Mouse (Mus musculus): ENCODE results near the gene Nop2. TPM values are rescaled to one million over a fixed set of nuclear protein-coding genes. Genes with fewer than 3 reads are reported as not detected.

Gene Nop2
- total RNA-seq, 4 experiments from 2014 or later: 41.6 to 48.8 (median 43.4) TPM

DNA sequence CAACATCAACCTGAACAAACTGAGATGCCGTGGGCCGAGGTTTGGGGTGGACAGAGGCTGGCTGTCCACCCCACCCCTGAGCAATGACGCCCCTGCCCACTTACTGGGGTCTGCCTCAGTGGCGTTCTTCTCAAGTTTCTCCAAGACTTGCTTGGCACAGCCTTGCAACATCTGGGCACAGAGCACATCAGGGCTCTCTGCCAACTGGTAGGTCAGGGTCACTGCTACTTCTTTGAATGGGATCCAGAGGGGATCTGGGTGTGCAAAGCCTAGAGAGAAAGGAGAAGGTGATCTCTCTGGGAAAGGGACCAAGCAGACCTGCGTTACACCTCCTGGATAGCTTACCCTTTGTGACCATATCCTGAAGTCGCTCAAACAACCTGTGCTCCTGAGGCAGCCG lies 41.5 kb downstream of the Nop2 start:
- DNase-seq: peak; percentile 71

DNA sequence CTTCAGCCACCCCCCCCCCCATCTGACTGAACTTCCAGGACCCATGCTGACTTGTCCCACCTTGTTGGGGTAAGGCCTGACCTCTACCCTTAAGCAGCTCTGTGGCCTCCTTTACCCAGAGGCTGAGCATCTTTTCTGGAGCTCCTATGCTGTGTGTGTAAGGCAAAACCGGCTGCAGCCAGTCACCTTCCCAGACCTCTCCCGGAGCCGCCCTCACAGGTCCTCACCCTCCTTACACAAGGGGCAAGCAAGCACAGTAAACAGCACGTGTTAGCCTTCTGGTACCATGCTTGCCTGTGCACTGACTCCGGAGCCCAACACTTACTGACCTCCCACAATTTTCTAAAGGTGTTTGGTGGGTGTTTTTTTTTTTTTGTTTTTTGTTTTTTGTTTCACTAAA lies 43.8 kb downstream of the Nop2 start:
- DNase-seq: no peak

DNA sequence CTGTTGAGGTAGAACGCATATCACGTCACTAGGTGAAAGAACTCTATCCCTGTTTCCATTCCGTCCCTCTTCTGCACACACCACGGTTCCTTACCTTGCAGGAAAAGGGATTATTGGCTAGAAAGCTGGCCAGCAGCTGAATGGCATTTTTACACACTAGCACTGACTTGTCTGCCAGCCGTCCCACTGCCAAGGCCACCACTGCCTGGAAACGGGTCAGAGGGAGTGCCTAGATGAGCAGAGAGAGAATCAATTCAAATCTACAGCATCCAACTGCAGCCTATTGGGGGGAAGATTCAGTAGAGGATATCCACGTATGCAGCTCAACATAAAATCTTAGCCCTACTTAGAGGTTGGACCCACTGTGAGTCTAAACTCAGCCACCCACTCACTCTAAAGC lies 47.9 kb downstream of the Nop2 start:
- DNase-seq: no peak

DNA sequence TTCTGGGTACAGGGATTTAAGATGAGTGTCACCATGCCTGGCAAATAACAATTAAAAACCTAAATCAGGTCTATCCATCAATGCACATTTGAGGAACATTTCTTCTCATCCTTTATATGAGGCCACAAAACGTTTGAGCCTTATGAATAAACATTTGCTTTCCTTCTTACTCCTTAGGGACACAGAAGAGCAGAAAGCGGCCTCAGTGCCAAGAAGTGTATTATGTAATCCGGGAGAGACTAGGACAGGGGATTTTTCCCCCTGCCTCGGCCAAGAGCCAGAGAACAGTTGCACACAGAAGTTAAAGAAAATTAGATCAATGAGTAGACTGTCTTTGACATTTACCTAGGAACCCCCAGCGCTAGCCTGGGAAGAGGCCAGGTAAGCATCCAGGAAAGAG lies 50.4 kb downstream of the Nop2 start:
- DNase-seq: no peak

DNA sequence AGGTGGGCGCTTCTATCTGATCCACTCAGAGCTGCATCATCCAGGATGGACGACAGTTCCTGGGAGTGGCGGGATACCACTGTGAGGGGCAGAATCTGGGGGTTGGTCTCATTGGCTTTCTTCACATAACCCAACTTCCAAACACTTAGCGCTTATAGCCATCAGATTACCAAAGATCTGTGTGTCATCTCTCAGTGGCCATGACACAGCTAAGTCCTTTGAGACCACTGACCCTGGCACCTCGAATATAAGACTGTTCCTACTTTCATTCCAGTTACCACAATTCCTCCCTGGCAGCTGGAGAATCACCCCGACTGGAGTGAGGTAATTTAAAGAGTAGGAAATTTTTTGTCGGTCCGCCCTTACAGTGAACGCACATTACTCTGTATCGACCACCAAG lies 54.5 kb downstream of the Nop2 start:
- DNase-seq: no peak

DNA sequence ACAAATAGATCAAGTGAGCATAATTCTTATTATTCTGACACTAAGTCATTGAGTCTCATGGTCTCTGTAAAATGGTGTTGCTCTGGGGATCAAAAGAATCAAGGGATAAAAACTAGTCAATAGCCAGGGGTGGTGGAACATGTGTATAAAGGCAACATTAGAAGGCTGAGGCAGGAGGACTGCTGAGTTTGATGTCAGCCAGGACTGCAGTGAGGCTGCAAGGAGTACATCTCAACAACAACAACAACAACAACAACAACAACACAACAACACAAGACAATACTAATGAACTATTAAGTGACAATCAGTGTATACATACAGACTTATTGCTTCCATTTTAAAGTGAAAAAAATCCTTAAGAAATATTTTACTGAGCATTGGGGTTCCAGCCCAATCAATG lies 59.1 kb downstream of the Nop2 start:
- DNase-seq: no peak

DNA sequence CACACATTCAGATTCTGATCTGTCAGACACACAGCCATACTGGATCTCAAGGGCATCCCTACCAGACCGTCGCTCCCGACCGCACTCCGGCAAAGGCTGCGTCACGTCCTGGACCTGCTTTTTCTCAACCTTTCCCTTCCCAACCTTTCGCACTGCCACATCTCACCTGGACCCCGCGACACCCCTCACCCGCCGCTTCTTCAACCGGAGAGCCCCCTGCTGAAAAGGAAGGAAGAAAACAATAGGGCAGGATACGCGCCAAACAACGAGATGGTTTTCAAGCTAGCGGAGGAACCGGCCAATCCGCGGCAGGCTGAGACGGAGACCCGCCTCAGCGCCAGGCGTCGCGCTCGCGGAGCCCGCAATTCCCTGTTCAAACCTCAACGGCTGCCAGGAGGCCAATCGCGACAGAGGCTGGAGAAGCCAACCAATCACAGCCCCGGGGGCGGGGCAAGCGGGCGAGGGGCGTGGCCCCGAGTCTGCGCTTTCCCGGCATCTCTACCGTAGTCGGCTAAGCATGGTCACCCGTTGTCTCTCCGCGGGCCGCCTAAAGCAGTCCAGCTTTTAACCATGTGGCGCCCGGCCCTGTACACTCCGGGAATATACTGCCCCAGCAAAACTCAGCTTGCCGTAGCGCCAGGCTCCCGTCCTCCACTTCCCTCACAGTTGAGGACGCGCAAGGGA lies 59.8 kb downstream of the Nop2 start, which contains the start of the genes Ncapd2 and Mrpl51:
TSS of gene Ncapd2 (minus strand) at position 370 of the 684 bp plus-strand sequence.
TSS of gene Mrpl51 (plus strand) at position 470 of the 684 bp plus-strand sequence.
- peak; percentile 95 for DNase-seq

DNA sequence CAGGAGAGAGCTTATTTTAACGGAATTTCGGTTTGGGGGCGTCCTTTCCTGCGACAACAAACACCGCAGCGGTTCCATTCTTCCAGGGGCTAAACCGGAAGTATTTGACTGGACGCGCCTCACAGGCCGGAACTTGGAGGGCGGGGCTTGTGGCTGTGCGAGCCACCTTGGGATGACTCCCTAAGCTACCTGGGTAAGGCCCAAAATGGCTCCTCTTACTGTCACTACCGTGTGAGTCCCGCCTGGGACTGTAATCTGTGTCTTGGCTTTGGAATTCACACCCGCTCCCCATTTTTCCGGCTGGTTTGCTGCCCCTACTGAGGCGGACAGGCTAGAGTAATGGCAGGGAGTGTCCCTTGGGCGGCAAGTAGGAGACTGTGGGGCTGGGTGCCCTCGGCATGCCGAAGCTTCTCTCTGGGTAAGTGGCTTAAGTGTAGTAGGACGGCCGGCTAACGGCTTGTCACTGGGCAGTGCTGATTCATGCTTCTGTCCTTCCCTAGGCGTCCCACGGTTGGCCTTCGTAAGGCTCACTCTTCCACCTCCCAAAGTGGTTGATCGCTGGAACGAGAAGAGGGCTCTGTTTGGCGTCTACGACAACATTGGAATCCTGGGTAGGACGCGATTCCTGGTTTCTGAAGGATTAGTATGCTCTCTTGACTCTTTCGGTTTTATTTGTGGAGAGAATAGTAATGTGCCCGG lies 60.5 kb downstream of the Nop2 start:
- DNase-seq: peak; percentile 91

DNA sequence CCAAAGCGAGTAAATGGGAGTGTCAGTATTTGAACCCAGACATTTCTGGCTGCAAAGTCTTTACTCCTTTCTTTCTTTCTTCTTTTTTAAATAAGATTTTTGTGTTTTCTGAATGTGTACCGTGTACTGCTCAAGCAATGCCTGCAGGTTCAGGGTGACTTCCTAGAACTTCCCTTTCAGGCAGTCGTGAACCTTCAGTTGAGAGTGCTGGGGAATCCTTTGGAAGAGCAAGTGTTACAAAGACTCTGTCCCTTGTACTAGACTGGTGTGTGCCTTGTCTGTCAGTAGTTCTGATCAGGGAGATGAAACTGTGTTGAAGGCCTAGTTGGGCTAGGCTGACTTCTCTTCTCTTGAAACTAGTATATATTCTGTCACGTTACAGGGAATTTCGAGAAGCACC lies 61.1 kb downstream of the Nop2 start:
- DNase-seq: no peak

DNA sequence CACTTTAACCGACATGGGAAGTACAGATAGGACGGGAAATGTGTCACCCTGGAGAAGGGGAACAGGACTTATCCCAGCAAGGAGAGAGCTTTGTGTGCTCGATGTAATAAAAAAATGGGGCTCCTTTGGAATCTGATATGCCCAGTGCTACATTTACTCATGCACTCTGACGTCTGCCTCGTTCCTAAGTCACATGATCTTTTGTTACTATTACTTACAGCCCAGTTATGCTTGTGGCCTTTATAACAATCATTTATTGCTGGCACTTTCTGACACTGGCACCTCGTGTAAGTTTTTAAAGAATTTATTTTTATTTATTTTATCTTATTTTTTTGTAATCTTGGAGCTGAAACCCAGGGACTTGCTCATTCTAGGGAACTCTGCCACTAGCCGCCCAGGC lies 61.7 kb downstream of the Nop2 start:
- DNase-seq: no peak

Small RNA genes lying within 50 kb of the gene (microRNA-seq; reads per million reads assigned to microRNA genes)
- 0.17 to 0.35 reads per million in 2 experiments for gene Mir7045

Other genes starting within 250 kb of the Nop2 start
- under 1 TPM; 0.40 to 0.83 (median 0.46) TPM for gene Cd4, start 243.7 kb upstream of the Nop2 start, total RNA-seq (2022)
- gene Lag3, start 220.2 kb upstream of the Nop2 start, total RNA-seq (2022): 1 to 10 TPM; 1.1 to 2.7 (median 1.2) TPM
- 100 to 1,000 TPM; 741 to 843 (median 768) TPM for gene Ptms, start 211.8 kb upstream of the Nop2 start, total RNA-seq (2022)
- 100 to 1,000 TPM; 277 to 296 (median 287) TPM for gene Mlf2, start 200.5 kb upstream of the Nop2 start, total RNA-seq (2022)
- gene Cops7a, start 166.4 kb upstream of the Nop2 start, total RNA-seq (2022): 100 to 1,000 TPM; 130 to 160 (median 147) TPM
- gene Pianp, start 135.2 kb upstream of the Nop2 start, total RNA-seq (2022): 1 to 10 TPM in 3 of 4 experiments, under 1 TPM in 1; 0.81 to 3.8 (median 1.9) TPM
- gene Zfp384, start 122.8 kb upstream of the Nop2 start, total RNA-seq (2022): 10 to 100 TPM; 46.9 to 87.0 (median 56.5) TPM
- gene Ing4, start 92.1 kb upstream of the Nop2 start, total RNA-seq (2022): 10 to 100 TPM; 62.7 to 74.3 (median 72.6) TPM
- gene Acrbp, start 82.2 kb upstream of the Nop2 start, total RNA-seq (2022): 10 to 100 TPM in 1 of 4 experiments, 1 to 10 TPM in 3; 6.9 to 12.1 (median 9.1) TPM
- 1 to 10 TPM in 1 of 4 experiments, under 1 TPM in 3; 0.73 to 1.3 (median 0.83) TPM for gene Lpar5, start 64.0 kb upstream of the Nop2 start, total RNA-seq (2022)
- gene Chd4, start 35.9 kb upstream of the Nop2 start, total RNA-seq (2022): 100 to 1,000 TPM; 140 to 272 (median 202) TPM
- 10 to 100 TPM; 15.2 to 60.0 (median 37.1) TPM for gene Iffo1, start 13.3 kb downstream of the Nop2 start, total RNA-seq (2022)
- 1,000 to 10,000 TPM; 1,769 to 2,176 (median 2,111) TPM for gene Gapdh, start 34.6 kb downstream of the Nop2 start, total RNA-seq (2022)
- gene Ncapd2, start 59.8 kb downstream of the Nop2 start, total RNA-seq (2022): 10 to 100 TPM; 10.6 to 40.2 (median 26.6) TPM
- gene Mrpl51, start 59.9 kb downstream of the Nop2 start, total RNA-seq (2022): 100 to 1,000 TPM; 155 to 179 (median 167) TPM
- 10 to 100 TPM; 40.1 to 85.3 (median 58.8) TPM for gene Vamp1, start 83.6 kb downstream of the Nop2 start, total RNA-seq (2022)
- gene Tapbpl, start 100.0 kb downstream of the Nop2 start, total RNA-seq (2022): 10 to 100 TPM; 11.6 to 13.9 (median 12.6) TPM
- gene Cd27, start 105.1 kb downstream of the Nop2 start, total RNA-seq (2022): under 1 TPM; 0.38 to 0.75 (median 0.64) TPM
- gene Tuba3a, start 154.1 kb downstream of the Nop2 start, total RNA-seq (2022): not detected
- 10 to 100 TPM; 74.1 to 83.5 (median 81.0) TPM for gene Ltbr, start 182.0 kb downstream of the Nop2 start, total RNA-seq (2022)
- 1 to 10 TPM; 1.4 to 3.4 (median 2.2) TPM for gene Scnn1a, start 188.8 kb downstream of the Nop2 start, total RNA-seq (2022)
- gene Tnfrsf1a, start 217.5 kb downstream of the Nop2 start, total RNA-seq (2022): 100 to 1,000 TPM; 194 to 259 (median 215) TPM
- under 1 TPM in 2 of 4 experiments, not detected in 2; 0.09 to 0.19 TPM for gene Plekhg6, start 248.9 kb downstream of the Nop2 start, total RNA-seq (2022)

Data from adrenal gland, adult 8-10 months (tissue).